Mouse (Mus musculus) heart, adult 2 months (tissue): ENCODE measurements around the gene C87436. TPM values are rescaled to one million over a fixed set of nuclear protein-coding genes. Genes with fewer than 3 reads are reported as not detected.

Experiments
- DNase-seq, 2 experiments: peaks; one replicate each; pipeline ENCODE4 v3.0.0; 2021
- H3K27ac ChIP-seq: fragments of 200-600 bp; 2 replicates; pipeline ENCODE4 v1.8.1; 2022
- H3K27me3 ChIP-seq: fragments of 200-500 bp; 2 replicates; pipeline ENCODE4 v1.6.1; 2012; ENCODE audit warnings: mild to moderate bottlenecking, low read length, inconsistent platforms, mixed read lengths; ENCODE audit not compliant: control insufficient read depth, insufficient read depth
- H3K36me3 ChIP-seq: fragments of 200-500 bp; 2 replicates; pipeline ENCODE4 v1.6.1; 2012; ENCODE audit warnings: low read length, inconsistent platforms; ENCODE audit not compliant: control insufficient read depth, insufficient read depth
- H3K4me1 ChIP-seq: fragments of 200-500 bp; 2 replicates; pipeline ENCODE4 v1.6.1; 2011; ENCODE audit warnings: low read length; ENCODE audit not compliant: control insufficient read depth, insufficient read depth
- H3K4me3 ChIP-seq: fragments of 200-600 bp; 2 replicates; pipeline ENCODE4 v1.8.1; 2022
- H3K79me2 ChIP-seq: fragments of 200-500 bp; replicated peaks from 2 replicates; pipeline ENCODE4 v1.6.1; 2012; ENCODE audit warnings: mild to moderate bottlenecking, inconsistent platforms, low read length, moderate library complexity, mixed read lengths; ENCODE audit not compliant: control insufficient read depth, insufficient read depth
- H3K9ac ChIP-seq: fragments of 200-500 bp; 2 replicates; pipeline ENCODE4 v1.6.1; 2012; ENCODE audit warnings: low read depth, mild to moderate bottlenecking, control low read depth, inconsistent platforms, low read length, mixed read lengths
- CTCF ChIP-seq: fragments of 200-600 bp; IDR thresholded peaks from 2 replicates; pipeline ENCODE4 v1.8.1; 2022; ENCODE audit warnings: antibody characterized with exemption, mild to moderate bottlenecking, moderate library complexity
- EP300 ChIP-seq: fragments of 200-500 bp; IDR thresholded peaks from 2 replicates; pipeline ENCODE4 v1.6.1; 2011; ENCODE audit warnings: low read depth, low read length, control low read depth; ENCODE audit not compliant: insufficient read depth
- POLR2A ChIP-seq: fragments of 200-500 bp; IDR thresholded peaks from 2 replicates; pipeline ENCODE4 v1.6.1; 2011; ENCODE audit warnings: mild to moderate bottlenecking, low read depth, low read length, control low read depth; ENCODE audit not compliant: insufficient read depth
- WGBS: fragments of 180-500 bp; shearing (Covaris S2); methylation state at CpG from one replicate; pipeline ENCODE4 v1.1.7; 2018; 5-methylcytosine and 5-hydroxymethylcytosine counted together
- intact Hi-C: fragments of 180-260 bp; cut with DNase I; formaldehyde crosslinking; loops from one replicate; pipeline ENCODE4 v1.15.1; 2025
- polyA plus RNA-seq: library from polyadenylated mRNA; depleted of rRNA; stranded (reverse); fragments of >200 nt; gene quantifications from 2 replicates; pipeline ENCODE4 v1.2.3, GENCODE M21; 2012
- total RNA-seq, 2 experiments: library from RNA; stranded (reverse); gene quantifications; 2 replicates each; pipeline ENCODE4 v1.2.3; 2021

C87436 gene
- total and polyA plus RNA-seq, 3 experiments = 8.6 to 11.0 (median 8.9) TPM

- peak overlapping the region; percentile 70 for H3K9ac ChIP-seq
- peak; percentile 32 to 54 for DNase-seq
- H3K36me3 ChIP-seq = peaks cover 3% of the 10 kb centered on the region; the same call in 1 of the 2 replicates
- no peaks in the 10 kb centered on the region for H3K27me3 ChIP-seq
- peaks cover 33% of the 10 kb centered on the region for H3K4me1 ChIP-seq
- H3K4me3 ChIP-seq = peak overlapping the region; percentile 59
- TF ChIP-seq CTCF (peak; percentile 20), POLR2A (no peak)
- H3K79me2 ChIP-seq = no peaks in the 10 kb centered on the region
- 72% methylated on average over 7 of the region's 7 CpGs for WGBS
- intact Hi-C loops = no loop called here
- peak overlapping the region; percentile 98 for H3K27ac ChIP-seq
Observed at GRCm38 (mm10) chr6:86473077-86473476, 34.9 kb downstream of the C87436 start.

- peaks cover 3% of the 10 kb centered on the region; the same call in 1 of the 2 replicates for H3K36me3 ChIP-seq
- DNase-seq = no peak
- H3K27me3 ChIP-seq = no peaks in the 10 kb centered on the region
- H3K4me1 ChIP-seq = peaks cover 41% of the 10 kb centered on the region
- no peak overlapping the region for H3K9ac ChIP-seq
- intact Hi-C loops = no loop called here
- H3K4me3 ChIP-seq = no peak overlapping the region
- TF ChIP-seq CTCF = no peak
- TF ChIP-seq POLR2A = no peak
- TF ChIP-seq EP300 = no peak
- no peaks in the 10 kb centered on the region for H3K79me2 ChIP-seq
- 93% methylated on average over 5 of the region's 5 CpGs for WGBS
- peak overlapping the region; percentile 96; the same call in 1 of the 2 replicates for H3K27ac ChIP-seq
Observed at GRCm38 (mm10) chr6:86474072-86474471, 35.9 kb downstream of the C87436 start.

- H3K27ac ChIP-seq = peak overlapping the region; percentile 96
- peaks cover 47% of the 10 kb centered on the region for H3K4me1 ChIP-seq
- H3K9ac ChIP-seq = no peak overlapping the region
- H3K79me2 ChIP-seq = no peaks in the 10 kb centered on the region
- intact Hi-C loops = loop anchor here (5.0 kb wide), 1 partner anchor 113 kb away; no protein-coding TSS in a partner anchor
- no peak overlapping the region for H3K4me3 ChIP-seq
- H3K36me3 ChIP-seq = peaks cover 5% of the 10 kb centered on the region
- TF ChIP-seq CTCF (no peak), EP300 (no peak), POLR2A (no peak)
- no peak for DNase-seq
- no peaks in the 10 kb centered on the region for H3K27me3 ChIP-seq
Observed at GRCm38 (mm10) chr6:86474646-86475181, 36.5 kb downstream of the C87436 start.

- no peak overlapping the region for H3K4me3 ChIP-seq
- peak overlapping the region; percentile 6; the same call in 1 of the 2 replicates for H3K9ac ChIP-seq
- H3K27me3 ChIP-seq = no peaks in the 10 kb centered on the region
- H3K4me1 ChIP-seq = peaks cover 51% of the 10 kb centered on the region
- intact Hi-C loops = loop anchor here (5.0 kb wide), 1 partner anchor 112 kb away; no protein-coding TSS in a partner anchor
- H3K79me2 ChIP-seq = no peaks in the 10 kb centered on the region
- 18% methylated on average over 9 of the region's 9 CpGs for WGBS
- TF ChIP-seq EP300 = peak; percentile 68
- TF ChIP-seq POLR2A = no peak; the same call in 1 of the 2 replicates
- H3K36me3 ChIP-seq = peaks cover 9% of the 10 kb centered on the region
- DNase-seq = peak; percentile 58 to 72
- peak overlapping the region; percentile 96 for H3K27ac ChIP-seq
Observed at GRCm38 (mm10) chr6:86475462-86476167, 37.4 kb downstream of the C87436 start.

GRCm38 (mm10) chr6:86476931-86477330 lies 38.8 kb downstream of the C87436 start:
- Histone ChIP-seq H3K36me3 (peaks cover 11% of the 10 kb centered on the region), H3K27ac (peak overlapping the region; percentile 96), H3K9ac (no peak overlapping the region), H3K27me3 (no peaks in the 10 kb centered on the region), H3K4me1 (peaks cover 51% of the 10 kb centered on the region), H3K79me2 (no peaks in the 10 kb centered on the region), H3K4me3 (no peak overlapping the region)
- no peak for DNase-seq
- TF ChIP-seq CTCF (no peak), EP300 (no peak), POLR2A (no peak)
- intact Hi-C loops = loop anchor here (5.0 kb wide), 1 partner anchor 110 kb away; no protein-coding TSS in a partner anchor
- WGBS = 33% methylated on average over 5 of the region's 5 CpGs

- intact Hi-C loops = loop anchor here (5.0 kb wide), 1 partner anchor 108 kb away; no protein-coding TSS in a partner anchor
- Histone ChIP-seq H3K9ac (no peak overlapping the region), H3K79me2 (no peaks in the 10 kb centered on the region), H3K27ac (peak overlapping the region; percentile 96), H3K36me3 (peaks cover 11% of the 10 kb centered on the region), H3K27me3 (no peaks in the 10 kb centered on the region), H3K4me3 (no peak overlapping the region), H3K4me1 (peaks cover 42% of the 10 kb centered on the region)
- TF ChIP-seq EP300 (peak; percentile 62; the same call in 1 of the 2 replicates), POLR2A (peak; percentile 42; the same call in 1 of the 2 replicates), CTCF (no peak)
- peak; percentile 51 to 53 for DNase-seq
- 40% methylated on average over 3 of the region's 3 CpGs for WGBS
Observed at GRCm38 (mm10) chr6:86479311-86479710, 41.1 kb downstream of the C87436 start.
